Mouse (Mus musculus): ENCODE results near the gene Vipas39.
"Not testable (repeated sequence)": the region's sequence is repeated elsewhere in the genome, so short reads cannot be mapped to it uniquely, and the experiment has no call there.

DNA sequence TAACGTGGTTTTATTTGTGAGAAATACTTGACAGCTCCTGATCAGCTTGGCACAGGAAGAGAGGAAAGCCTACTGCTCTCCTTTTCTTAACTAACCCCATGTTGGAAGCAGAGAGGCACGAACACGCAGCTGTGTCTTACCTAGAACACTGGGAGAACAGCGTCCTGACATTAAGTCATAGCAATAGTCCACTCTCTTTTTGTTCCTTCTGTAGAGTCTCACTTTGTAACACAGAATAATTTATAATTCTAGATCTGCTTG lies 40.5 kb upstream of the Vipas39 start:
- TF ChIP-seq CTCF (IDR thresholded peaks at IDR 0.05; ENCODE audit: borderline replicate concordance, control insufficient read depth, extremely low read depth, insufficient read depth, low read length, poor library complexity); POLR2A (IDR thresholded peaks at IDR 0.05; ENCODE audit: control insufficient read depth, extremely low read depth, insufficient read depth, low read length, poor library complexity): not testable (repeated sequence)

All from thymus, adult 2 months (tissue).